Mouse (Mus musculus) ovary, postnatal 10 days (tissue): ENCODE measurements around the gene Nkx2-1.

Experiments
- DNase-seq: peaks from one replicate; pipeline ENCODE4 v3.0.0; 2022; ENCODE audit warnings: low spot score

Nkx2-1 gene

DNA sequence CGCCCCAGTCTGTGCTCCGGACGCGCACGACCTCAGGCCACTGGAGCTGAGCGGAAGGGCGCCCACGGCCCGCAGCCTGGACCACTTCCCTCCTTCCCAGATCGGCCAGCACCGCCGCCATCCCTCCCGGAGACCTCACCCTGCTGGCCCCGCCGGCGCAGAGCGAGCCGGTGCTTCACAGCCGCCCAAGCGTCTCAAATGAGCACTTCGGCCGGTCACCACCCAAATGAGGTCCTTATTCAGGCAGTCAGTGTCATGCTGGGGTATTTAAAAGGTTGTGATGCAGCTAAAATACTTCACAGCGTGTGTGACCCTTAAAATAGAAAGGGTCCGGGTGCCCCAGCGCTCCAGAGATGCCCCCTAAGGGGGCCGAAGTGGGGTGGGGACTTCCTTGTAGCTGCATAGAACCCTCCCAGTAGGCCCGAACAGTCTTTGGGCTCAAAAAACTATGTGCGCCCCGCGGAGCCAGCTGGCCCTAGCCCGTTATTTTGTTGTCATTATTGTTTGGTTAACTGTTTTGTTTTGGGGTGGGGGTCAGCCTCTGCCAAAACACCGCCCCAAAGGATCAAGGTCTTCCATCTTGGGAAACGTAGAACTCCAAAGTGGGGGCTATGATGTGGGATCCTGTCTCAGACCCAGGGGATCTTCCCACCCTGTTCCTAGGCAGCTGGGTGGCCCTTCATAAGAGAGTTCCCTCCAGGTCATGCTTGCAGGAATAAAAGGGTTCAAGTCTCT, 15.4 kb downstream of the Nkx2-1 start:
- DNase-seq = no peak

DNA sequence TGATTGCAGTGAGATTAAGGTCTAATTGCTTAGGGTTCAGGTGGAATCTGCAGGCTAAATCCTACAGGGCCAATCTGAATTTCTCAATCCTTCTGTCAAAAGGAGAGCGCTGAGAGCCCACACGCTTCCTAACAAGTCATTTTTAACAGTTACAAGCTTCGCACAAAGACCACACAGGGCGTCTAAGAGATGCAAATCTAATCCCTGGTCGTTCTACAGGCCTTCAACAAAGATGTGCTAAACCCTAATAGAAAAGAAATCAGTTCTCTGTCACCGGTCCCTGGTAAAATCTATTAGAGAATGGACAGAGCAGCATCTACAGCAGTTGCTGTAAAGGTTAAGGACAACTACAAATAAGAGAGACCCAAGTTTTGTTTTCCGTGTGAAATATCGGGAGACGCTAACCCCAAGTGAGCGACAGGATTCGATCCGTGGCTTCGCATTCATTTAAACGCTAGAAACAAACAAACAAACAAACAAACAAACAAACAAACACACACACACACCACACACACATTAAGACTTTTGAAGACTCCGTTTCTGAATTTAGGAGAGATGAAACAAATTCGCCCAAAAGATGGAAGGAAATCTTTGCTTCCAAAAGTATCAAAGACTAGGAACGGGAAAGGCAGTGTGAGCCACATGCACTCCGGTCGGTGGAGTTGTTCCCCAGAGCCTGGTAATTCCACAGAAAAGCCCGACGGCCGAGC, 16.2 kb downstream of the Nkx2-1 start:
- DNase-seq = no peak

DNA sequence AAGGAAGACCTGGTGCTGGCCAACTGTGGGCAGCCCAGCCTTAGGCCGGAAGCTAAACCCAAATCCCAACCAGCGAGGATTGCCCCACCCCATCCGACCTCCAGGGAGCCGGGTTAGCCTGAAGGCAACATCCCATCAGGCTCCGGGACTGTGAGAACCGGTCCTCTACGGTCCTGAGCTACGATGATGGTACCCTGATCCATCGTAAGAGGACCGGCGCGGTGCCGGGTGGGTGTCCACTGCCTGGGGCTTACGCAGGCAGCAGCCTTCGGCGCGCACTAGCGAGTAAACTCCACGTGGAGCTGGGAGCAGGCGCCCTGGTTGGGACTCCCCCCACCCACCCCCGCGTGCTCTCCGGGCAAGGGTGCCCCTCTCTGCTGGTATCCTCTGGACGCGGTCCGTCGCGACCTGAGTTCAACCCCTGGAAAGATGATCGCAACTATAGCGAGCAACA, 16.9 kb downstream of the Nkx2-1 start:
- no peak for DNase-seq

DNA sequence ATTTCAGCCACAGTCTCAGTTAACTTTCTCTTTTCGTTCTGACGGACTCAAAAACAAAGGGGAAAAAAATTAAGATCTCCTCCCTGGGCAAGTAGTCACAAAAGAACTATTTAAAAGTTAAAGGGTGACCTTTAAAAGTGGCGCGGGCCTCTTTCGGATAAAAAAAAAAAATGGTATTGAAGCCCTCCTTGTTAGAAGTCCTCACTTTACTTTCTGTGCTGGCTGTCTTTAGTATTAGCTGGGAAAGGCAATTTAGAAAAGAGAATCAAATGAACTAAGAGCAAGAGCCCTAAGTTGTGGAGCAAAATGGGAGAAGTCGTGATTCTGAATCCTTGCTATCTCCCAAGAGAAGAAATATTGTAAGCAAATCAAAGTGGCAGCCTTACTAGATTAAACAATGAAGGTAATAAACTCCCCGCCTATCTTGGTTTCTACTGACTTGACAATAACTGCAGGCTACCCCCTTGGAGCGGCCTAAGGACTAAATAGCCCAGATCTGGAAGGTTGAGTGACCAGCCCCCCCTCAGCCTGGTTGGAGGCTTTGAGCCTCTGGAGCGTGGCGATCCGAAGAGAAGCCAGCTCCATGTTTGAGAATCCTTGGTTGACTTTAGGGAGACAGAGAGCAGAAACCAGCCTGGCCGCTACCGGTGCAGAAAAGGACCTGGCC, 17.5 kb downstream of the Nkx2-1 start:
- no peak for DNase-seq

DNA sequence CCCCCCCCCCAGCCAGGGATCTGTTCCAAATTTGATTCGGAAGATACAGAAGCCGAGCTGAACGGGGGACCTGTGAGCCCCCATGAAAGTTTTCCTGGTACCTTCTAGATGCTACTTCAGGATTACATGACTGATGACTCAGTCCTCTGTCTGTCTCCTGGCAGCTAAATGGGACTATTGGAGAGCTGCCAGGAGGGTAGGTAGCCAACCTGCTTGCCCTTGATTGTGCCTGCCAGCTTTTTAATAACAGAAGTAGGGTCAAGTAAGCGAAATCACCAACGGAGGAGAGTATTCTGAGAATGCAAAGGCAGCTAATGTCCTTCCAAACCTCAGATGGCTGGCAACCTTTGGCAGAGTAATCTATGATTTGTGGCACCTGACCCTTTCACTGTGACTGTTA, 18.5 kb downstream of the Nkx2-1 start:
- no peak for DNase-seq

DNA sequence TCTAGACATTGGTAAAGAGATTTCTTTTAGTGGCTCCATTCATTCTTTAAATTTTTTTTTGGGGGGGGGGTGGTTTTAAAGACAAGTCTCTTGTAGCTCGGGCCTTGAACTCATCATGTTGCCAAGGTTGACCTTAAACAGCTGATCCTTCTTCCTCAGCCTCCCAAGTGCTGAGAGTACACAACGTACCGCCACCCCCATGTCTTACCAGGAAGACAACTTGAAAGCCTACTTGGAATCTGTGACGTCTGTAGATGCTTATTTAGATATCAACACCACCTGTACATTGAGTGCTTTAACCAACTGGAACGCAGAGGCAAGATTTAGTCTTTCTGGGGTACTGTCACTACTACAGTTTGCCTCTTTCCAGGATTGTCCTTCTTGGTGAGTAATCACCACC, 21.9 kb downstream of the Nkx2-1 start:
- DNase-seq = no peak

DNA sequence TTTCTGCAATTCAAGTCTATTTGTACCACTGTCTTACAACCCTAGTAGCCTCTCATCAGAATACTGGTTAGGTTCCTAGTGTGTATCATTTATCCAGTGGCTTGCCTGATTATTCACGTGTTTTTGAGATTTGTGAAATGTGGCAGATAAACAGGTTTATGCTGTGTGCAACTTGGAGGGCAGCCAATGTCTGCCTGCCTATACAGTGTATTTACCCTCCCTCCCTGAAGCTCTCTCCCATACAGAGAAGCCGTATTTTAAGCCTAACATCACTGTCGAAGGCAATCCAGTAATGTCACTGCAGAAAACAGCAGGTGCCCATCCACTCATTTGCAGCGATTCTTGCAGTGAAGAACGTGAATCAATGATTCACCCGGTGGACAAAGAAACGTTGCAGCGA, 28.3 kb downstream of the Nkx2-1 start:
- DNase-seq = no peak

DNA sequence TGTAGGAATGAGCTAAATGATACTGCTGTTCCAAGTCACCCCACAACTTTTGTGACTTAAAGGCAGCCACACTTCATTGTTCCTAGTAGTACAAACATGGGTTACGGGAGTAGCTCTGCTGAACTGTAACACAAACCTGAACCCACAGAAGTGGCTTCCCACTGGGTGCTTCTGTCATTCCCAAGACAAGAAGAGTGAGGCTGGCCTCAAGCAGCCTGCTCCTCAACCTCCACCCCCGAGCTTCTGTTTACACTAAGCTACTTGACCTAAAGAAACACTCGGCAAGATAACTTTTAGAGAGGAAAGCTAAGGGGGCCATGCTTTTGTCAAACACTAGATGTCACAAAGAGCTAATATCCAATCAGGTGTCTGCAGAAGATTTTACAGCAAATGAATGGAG, 49.7 kb downstream of the Nkx2-1 start:
- no peak for DNase-seq

DNA sequence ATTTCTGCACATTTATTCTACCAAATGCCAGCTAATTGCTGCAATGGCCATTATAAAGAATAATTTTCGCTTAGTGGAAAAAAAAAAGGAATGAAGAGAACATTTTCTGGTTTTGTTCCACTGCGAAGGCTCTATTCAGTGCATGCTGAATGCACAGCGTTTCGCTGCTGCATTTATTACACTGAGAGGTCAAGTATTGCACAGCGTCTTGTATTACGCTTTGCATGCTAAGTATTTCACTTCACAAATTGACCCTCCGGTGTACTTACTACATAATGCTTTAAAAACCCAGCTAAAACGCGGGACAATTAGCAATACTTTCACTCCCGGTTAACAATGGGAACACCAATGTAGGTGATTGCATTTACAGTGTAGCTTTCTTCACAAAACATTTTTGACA, 54.1 kb downstream of the Nkx2-1 start:
- no peak for DNase-seq
